Mouse (Mus musculus): Measurements from ENCODE around the gene Ncbp3.
A peak's percentile ranks its signal among the peaks of the same experiment; 100 is the strongest.

Ncbp3 gene

DNA sequence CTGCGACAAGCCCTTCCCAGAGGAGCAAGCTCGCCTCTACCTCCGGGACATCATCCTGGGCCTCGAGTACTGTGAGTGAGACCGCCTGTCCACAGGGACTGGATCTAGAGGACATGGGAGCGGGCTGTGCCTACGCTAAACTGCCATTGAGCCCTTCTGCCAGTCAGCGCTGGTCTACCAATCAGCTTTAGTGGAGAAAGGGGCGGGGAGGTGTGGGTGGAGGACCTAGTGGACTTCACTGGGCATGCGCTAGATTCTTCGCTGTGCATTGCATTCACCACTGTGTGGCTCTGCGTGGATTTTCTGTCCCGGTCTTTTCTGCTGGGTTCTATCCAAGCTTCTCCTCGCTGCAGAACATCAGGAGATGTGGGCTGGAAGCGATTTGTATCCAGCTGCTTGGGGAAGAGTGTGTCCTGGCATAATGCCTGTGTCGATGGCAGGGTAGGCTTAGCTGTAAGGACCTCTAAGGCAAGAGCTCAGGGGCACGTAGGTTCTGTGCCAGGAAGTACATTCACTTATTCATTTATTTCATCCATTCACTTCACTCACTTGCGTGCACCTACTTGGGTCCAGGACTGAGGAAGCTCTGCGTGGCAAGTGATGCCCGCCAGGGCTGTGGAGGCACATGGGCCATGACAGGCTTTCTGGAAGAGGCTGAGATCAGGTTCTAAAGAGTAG lies 16.6 kb upstream of the Ncbp3 start:
- DNase-seq (ENCODE audit: low spot score), result peak; percentile 84

DNA sequence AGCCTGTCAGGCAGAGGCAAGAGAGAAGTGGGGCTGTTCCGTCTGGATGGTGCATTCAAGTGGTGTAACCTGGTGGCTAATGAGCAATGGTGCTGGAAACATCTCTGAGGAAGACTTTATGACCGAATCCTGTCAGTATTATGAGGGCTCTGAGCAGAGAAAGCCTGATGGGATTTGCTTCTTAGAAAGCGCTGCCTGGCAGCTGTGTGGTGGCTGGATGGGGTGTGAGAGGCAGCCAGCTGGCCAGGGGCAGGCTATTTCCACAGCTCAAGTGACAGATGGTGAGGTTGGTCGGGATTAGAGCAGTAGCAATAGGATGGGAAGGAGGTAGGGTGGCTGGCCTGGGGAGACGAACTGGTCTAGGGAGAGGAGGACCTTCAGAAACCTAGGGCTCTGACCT lies 16.0 kb upstream of the Ncbp3 start:
- no peak for DNase-seq (ENCODE audit: low spot score)

DNA sequence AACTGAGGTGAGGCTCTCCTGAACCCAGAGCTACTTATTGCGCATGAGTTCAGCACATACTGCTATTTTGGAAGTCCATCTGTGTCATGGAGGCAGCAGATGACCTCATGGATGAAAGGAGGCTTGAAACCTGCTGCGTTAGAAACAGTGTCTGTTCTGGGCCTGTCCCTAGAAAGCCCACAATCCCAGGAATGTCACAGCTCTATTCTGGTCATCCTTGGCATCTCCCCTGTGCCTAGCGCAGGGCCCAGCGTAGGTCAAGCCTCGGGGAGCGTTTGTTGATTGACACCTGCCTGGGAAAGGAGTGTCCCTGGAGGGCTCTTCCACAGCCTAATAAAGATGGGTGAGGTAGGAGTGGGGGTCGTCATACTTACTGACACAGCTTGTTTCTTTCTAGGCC lies 11.5 kb upstream of the Ncbp3 start:
- DNase-seq (ENCODE audit: low spot score), result no peak

DNA sequence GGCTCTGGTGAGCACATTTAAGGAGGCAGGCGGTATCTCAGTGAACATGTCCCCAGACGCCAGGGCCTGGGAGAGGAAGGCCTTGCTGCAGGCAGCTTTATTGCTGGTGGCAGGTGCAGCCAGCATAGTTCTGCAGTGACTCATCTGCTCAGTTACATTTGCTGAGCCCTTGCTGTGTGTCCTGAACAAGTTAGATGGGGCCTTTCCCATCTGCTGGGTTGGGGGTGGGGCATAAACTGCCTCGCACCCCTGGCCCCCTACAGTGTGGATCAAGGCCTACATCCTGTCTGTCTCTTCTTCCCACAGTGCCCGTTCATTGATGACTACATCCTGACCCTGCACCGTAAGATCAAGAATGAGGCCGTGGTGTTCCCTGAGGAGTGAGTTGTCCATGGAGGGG lies 10.7 kb upstream of the Ncbp3 start:
- no peak for DNase-seq (ENCODE audit: low spot score)

DNA sequence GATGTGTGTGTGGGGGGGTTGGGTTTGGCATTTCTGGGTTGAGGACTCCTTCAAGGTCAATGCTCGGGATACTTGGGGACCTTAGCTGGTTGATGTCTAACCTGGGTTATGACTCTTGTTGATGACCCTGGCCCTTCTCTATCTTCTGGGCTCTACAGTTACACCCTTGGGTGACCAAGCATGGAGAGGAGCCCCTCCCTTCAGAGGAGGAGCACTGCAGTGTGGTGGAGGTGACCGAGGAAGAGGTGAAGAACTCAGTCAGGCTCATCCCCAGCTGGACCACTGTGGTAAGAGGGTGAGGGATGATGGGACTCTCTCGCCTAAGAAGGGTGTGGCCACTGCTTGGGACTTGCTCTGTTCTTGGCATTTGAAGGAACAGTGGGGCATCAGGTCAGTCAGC lies 9.9 kb upstream of the Ncbp3 start:
- DNase-seq (ENCODE audit: low spot score), result no peak

DNA sequence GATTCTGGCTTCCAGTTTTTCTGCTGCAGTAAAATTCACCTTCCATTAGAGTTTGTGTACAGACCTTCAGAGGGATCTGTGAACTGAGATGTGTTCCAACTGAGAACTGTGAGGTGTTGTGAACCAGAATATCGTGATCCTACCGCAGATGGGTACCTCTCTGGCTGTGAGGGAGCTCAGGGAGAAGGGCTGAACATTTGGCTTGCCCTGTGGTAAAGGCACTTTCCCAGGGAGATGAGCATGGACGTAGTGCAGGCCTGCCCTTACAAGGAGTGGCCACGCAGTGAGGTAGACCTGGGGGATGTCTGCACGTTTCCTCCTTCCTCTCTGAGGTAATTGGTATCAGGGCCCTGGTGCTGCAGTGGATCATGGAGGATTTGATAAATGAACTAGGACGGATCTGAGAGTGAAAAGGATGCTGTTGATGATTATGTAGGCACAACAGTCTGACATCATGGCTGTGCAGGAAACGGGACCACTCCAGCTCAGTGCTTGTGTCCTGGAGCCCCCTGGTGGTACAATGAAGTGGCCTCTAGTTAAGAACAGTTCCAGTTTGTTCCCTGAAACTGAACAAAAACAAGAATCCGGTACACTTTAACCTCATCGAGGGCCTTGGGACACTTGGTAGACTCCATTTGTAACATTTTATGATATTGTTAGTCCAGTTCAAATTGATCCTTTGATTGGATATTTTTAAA lies 8.3 kb upstream of the Ncbp3 start:
- no peak for DNase-seq (ENCODE audit: low spot score)

DNA sequence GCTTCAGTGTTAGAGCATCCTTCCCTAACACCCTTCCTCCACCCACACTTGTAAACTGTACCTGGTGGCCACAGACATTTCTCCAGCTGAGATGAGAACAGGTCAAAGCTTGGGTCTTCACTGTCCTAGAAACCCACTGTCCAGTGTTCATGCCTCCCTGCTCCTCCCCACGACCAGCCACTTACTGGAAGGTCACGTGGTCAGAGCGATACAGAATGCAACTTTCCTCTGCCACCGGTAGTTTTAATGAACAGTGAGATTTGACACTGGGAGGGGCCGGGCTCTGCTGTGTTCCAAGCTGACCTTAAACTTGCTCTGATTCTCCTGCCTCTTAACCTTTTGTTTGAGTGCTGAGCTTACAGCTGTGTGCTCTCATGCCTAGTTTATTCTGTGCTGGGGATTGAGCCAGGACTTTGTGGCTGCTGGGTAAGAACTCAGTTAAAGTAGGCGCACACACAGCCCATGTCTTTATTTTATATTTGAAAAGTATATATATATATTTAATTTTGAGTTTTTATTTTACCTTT lies 3.3 kb upstream of the Ncbp3 start:
- no peak for DNase-seq (ENCODE audit: low spot score)

DNA sequence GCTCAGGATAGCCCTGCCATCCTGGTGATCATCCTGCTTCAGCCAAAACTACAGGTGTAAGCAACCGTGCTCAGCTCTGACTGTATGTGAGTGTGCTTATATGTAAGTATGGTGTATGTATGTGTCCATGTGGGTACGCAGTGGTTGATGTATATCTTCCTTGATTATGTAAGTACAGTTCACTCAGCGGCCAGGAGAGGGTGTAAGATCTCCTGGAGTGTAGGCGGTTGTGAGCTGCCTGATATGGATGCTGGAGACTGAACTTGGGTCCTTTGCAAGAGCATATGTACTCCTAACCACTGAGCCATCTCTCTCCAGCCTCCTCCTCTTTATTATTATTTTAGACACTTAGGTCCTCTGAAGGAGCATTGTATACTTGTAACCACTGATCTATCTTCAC lies 2.8 kb upstream of the Ncbp3 start:
- no peak for DNase-seq (ENCODE audit: low spot score)

DNA sequence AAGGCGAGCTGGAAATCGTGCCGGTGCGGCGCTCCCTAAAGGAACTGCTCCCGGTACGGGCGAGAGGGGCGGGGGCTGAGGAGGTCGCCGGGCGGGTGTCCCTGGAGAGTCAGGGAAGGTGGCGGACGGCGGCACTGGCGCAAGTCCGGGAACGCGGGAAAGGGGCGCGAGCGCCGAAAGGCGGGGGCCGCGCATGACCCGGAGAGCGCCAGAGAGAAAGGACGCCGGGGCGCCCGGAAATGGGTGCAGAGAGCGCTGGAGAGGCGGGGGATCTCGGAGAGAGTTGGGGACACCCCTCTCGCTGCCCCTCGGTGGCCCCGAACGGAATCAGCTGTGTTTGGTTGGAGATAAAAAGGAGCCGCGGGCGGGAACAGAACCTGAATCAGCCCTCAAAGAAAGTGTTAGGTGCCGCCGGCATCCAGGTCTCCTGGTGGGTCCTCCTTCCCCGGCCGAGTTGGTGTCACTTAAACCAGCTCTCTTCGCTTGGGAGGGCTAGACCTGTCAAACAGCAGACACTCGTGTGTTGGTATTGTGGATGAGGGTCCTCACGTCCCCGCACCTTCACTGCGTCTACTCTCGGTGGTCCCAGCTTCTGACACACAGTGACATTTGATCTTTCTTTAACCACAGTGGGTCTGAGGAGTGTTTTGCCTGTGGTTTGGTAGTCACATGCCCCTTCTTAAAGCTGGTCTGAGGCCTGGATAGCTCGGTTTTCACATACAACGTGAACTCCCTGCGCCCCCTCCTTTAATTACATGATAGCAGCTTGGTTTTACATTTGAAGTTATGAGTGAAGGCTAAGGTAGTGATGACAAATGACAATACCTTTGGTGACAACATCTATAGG lies 670 bp downstream of the Ncbp3 start:
- DNase-seq (ENCODE audit: low spot score), result peak; percentile 79

DNA sequence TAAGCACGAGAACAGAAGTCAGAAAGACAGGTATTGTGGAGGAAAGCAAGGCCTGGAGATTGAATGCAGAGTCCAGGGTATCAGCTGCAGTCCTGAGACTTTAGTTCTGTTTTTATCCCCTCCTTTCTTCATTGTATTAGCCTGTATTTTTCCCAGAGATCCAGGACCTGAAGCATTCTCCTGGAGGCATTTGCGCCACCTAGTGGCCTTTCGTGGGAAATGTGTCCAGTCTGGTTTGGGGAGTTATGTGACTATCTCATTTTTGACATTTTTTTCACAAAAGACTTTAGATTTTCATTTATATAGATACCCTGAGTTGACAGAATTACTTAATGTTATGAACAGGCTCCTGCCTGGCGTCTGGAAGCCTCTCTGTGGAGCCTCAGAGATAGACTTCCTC lies 1.8 kb downstream of the Ncbp3 start:
- DNase-seq (ENCODE audit: low spot score), result peak; percentile 55

DNA sequence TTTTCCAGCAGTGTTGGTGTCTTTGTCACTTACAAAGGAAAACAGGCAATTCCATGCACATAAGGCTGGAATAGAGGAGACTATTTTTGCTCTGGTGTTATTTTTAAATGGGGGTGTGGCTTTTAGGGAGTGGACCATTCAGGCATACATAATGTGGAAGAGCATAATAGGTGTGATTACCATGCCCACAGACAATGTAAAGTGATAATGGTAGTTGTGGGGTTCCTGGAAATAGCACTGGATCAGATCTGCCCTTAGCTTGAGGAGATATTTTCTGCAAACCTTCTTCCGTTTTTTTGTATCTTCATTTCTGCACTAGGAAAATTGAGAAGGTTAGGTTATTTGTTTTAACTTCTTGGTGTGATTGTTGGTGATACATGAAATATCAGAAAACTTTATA lies 5.2 kb downstream of the Ncbp3 start:
- DNase-seq (ENCODE audit: low spot score), result no peak

DNA sequence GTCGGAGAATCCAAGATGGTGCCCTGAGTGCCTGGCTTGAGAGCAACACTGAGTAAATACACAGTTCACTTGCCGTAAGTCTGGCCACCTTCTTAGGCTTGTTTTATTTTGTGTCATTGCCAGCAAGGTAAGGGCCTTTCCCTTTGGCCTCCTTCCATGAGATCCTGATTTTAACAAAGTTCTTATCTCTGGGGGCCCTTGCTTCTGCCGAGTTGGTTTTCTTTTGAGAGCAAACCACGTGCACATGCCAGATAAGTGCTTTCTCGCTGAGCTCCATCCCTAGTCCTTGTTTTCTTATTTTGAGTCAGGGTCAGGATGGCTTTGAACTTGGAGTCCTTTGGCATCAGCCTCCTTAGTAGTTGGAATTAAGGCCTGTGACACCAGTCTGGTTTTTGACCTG lies 10.1 kb downstream of the Ncbp3 start:
- no peak for DNase-seq (ENCODE audit: low spot score)

DNA sequence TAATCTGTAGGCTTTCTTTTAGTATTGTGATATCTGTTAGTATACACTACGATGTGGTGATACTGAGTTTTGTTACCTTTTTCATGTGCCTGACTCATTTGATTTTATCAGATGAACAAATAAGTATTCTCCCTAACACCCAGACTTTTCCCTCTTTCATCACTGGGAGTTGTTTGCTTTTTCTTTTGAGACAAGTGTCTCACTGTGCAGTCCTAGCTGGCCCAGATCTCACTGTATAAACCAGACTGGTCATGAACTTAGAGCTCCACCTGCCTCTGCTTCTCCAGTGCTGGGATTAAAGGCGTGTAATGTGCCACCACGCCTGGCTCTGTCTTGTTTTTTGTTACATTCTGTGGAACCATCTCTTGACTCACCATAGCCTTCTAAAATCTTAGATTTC lies 12.0 kb downstream of the Ncbp3 start:
- no peak for DNase-seq (ENCODE audit: low spot score)

DNA sequence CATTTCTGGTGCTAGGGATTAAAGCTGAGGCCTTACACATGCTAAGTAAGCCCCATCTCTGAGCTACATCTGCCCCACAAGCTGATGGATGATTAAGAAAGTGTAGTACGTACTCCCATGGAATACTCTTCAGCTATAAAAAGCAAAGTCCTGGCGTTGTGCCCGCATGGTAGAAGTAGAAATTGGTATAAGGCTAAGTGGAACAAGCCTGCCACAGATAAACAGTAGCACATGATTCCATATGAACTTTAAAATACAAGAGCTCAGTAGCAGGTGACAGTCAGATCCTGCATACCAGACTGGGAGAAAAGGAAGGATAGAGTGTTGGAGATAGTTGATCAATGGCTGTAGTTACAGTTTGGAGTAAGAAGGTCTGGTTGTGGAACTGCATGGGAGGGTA lies 13.8 kb downstream of the Ncbp3 start:
- no peak for DNase-seq (ENCODE audit: low spot score)

DNA sequence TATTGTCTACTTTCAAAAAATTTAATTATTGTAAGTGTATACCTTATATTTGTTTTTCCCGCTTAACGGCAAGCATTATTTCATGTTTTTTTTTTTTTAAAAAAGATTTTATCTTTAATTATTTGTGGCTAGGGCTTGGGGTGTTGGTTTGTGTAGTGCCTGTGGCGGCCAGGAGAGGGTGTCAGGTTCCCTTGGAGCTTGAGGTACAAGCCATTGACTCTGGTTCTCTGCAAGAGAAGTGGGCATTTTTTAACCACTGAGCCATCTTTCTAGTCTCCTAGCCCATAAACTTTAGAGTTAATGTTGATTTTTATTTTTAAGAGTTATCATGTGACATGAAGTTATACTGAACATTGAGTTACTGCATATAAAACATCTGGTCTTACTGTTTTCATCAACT lies 24.3 kb downstream of the Ncbp3 start:
- DNase-seq (ENCODE audit: low spot score), result no peak

DNA sequence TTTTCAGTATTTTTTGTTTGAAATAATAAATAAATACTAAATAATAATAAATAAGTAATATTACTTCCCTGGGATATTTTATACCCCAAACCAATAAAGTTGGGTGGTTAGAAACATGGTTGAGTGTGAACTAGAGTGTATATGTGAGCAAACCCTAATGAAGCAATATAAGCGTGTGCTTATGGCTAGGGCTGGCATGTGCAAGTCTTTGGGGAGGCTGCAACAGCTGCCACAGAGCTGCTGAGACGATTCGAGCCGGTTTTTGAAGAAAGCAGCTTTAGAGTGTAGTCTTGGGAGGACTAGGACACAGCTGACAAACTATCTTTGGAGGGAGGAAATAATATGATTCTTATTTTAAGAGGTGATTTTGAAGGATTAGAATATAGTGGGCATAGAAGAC lies 28.7 kb downstream of the Ncbp3 start:
- DNase-seq (ENCODE audit: low spot score), result no peak

DNA sequence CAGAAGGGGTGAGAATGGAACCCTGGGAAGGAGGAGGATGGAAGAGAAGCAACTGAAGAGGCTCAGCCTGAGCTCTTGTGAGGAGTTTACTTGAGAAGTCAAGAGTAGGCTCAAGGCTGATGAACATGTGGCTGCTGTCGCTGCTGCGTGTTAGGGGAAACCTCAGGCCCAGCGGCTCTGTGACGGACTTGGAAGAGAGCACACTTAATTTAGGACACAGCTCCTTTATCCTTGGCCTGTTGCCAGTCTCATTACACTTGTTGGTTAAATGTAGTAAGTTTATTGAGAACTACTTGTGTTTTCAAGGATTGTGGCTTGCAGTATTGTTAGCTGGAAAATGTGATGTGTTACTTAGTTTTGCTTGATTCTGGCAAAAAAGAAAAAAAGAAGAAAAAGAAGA lies 29.1 kb downstream of the Ncbp3 start:
- no peak for DNase-seq (ENCODE audit: low spot score)

DNA sequence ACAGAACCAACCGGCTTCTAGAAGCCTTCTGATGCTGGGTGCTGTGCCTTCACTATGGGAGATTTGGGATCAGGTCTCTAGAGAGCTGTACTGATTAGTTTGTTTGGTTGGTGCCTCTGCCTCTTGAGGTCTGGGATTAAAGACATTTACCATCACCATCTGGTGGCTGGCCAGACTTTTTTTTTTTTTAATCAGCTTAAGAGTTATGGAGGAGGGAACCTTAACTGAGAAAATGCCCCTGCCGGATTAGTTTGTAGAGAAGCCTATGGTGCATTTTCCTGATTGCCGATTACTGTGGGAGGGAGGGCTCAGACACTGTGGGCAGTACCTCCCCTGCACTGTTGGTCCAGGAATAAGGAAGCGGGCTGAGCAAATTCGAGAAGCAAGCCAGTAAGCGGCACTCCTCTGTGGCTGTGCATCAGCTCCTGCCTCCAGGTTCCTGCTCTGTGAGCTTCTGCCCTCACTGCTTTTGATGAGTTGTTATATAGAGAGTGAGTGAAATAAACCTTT lies 29.7 kb downstream of the Ncbp3 start:
- no peak for DNase-seq (ENCODE audit: low spot score)

DNA sequence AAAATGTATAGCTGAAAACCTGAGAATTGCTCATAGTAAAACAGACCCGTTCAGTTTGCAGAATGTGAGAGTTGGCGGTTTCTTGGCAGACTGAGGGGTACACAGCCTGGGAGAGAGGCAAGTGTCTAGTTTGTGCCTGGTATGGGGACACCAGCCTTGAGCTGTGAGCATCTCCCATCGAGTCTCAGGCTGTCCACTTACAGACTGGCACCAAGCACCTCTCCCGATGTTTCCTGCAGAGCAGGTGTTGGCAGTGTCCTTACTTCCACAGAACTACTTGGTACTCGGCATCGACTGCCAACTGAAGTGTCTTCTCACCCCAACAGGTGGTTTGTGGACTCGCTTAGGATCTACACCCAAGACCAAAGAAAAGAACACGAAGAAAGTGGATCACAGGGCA lies 31.0 kb downstream of the Ncbp3 start:
- DNase-seq (ENCODE audit: low spot score), result no peak

DNA sequence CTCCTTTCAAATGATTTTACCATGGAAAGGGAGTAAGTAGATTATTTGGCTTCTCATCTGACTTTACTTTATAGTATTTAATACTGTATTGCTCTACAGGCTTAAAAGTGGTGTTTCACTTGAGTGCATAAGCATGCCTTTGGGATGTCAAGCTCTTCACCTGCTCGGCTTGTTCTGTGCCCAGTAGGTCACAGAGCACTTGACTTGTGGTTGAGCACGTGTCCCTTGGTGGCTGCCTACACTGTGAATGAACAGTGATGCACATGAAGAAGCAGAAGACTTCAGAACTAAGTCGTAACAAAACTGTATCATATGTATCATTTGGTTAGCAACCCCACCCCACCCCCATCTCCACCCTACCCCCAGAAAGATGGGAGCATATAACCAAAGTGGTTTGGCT lies 32.7 kb downstream of the Ncbp3 start:
- no peak for DNase-seq (ENCODE audit: low spot score)

DNA sequence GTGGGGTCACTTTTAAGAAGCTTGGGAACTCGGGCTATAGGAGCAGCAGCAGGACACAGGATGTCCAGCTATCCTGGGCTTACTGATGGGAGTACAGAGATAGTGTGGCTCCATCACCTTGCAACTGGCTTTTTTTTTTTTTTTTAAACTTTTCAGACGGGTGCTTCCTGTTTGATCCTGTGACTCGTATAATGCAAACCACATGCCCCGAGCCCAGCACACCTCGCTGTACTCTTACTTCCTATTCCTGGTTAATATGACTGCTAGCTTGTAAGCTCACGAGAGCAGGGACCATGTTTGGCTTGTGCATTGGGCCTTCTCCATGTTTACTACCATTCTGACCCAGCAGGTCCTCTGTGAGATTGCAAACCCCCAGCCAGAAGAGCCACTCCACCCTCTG lies 36.7 kb downstream of the Ncbp3 start:
- DNase-seq (ENCODE audit: low spot score), result no peak

DNA sequence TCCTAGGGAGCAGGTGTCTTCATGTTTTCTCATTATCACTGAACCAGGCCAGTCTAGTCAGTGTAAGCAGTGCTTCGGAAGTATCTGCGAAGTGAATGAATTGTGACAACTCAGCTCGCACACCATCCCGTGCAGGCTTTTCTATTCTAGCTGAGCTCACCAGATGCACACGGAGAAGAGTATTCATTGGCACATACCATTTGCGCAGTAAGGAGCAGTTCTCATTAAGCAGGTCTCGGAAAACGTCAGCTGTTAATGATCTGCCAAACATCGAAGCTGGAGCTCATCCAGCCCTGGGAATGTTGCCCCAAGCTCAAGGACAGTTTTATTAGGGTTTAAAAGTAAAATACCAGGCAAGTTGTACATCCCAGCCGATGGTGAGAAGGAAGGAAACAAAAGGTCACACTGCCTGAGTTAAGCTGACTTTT lies 37.2 kb downstream of the Ncbp3 start:
- DNase-seq (ENCODE audit: low spot score), result no peak

DNA sequence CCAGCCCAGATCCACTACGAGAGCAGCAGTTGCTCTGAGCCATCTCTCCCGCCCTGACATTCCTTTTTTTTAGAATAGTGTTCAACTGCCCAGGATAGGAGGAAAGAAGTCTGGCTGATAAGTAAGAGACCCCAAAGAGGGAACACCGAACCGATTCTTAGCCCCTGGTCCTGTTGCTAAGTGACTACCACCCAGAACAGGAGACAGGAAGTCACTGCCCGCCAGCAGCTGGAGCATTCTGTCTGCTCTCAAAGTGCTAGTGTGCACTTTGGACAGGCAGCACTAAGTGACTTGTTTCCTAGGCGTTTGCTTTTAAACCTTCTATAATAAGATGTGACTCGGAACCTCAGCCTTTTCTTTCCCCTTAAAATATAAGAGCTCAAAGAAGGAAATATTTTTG lies 37.8 kb downstream of the Ncbp3 start:
- no peak for DNase-seq (ENCODE audit: low spot score)
